Mouse (Mus musculus): Measurements from ENCODE around the gene Gm47841. TPM values are rescaled to one million over a fixed set of nuclear protein-coding genes. Genes with fewer than 3 reads are reported as not detected.

Gene Gm47841
- polyA plus RNA-seq, 1 experiment from 2014 or later: not detected

GRCm38 (mm10) chr15:101054541-101054940 lies 7.3 kb upstream of the Gm47841 start:
- no peaks in the 10 kb centered on the region for H3K9me3 ChIP-seq (ENCODE audit: control insufficient read depth, low read length)
- no peak for ATAC-seq (ENCODE audit: low FRiP score)
- peaks cover 29% of the 10 kb centered on the region for H3K4me1 ChIP-seq (replicated peaks; ENCODE audit: control insufficient read depth, insufficient read depth, low read length)
- DNase-seq (ENCODE audit: low spot score): peak; percentile 38
- H3K27ac ChIP-seq (ENCODE audit: low read depth, low read length): no peak overlapping the region
- peaks cover 19% of the 10 kb centered on the region for H3K27me3 ChIP-seq (ENCODE audit: control insufficient read depth, insufficient read depth, low read length)
- no peak overlapping the region for H3K4me3 ChIP-seq (ENCODE audit: low read depth, low read length)
- no peak overlapping the region for H3K4me2 ChIP-seq (replicated peaks; ENCODE audit: low read depth, low read length)
- H3K9ac ChIP-seq (ENCODE audit: low read depth, low read length): no peak overlapping the region
- peaks cover 3% of the 10 kb centered on the region; the same call in 1 of the 2 replicates for H3K36me3 ChIP-seq (ENCODE audit: control insufficient read depth, insufficient read depth, low read length)
- WGBS: 70% methylated on average over 10 of the region's 10 CpGs

- Histone ChIP-seq H3K9me3 (ENCODE audit: control insufficient read depth, low read length) (no peaks in the 10 kb centered on the region), H3K9ac (ENCODE audit: low read depth, low read length) (peak overlapping the region; percentile 52), H3K27ac (ENCODE audit: low read depth, low read length) (peak overlapping the region; percentile 9; the same call in 1 of the 2 replicates), H3K4me3 (ENCODE audit: low read depth, low read length) (peak overlapping the region; percentile 26), H3K4me2 (replicated peaks; ENCODE audit: low read depth, low read length) (peak overlapping the region; percentile 62), H3K36me3 (ENCODE audit: control insufficient read depth, insufficient read depth, low read length) (peaks cover 3% of the 10 kb centered on the region; the same call in 1 of the 2 replicates), H3K27me3 (ENCODE audit: control insufficient read depth, insufficient read depth, low read length) (peaks cover 19% of the 10 kb centered on the region), H3K4me1 (replicated peaks; ENCODE audit: control insufficient read depth, insufficient read depth, low read length) (peaks cover 26% of the 10 kb centered on the region)
- DNase-seq (ENCODE audit: low spot score) (no peak), ATAC-seq (ENCODE audit: low FRiP score) (no peak)
- WGBS: 8% methylated on average over 54 of the region's 65 CpGs
Observed at GRCm38 (mm10) chr15:101053832-101054459, 6.7 kb upstream of the Gm47841 start.

GRCm38 (mm10) chr15:101052560-101053501 lies 5.6 kb upstream of the Gm47841 start:
- peaks cover 3% of the 10 kb centered on the region; the same call in 1 of the 2 replicates for H3K36me3 ChIP-seq (ENCODE audit: control insufficient read depth, insufficient read depth, low read length)
- no peaks in the 10 kb centered on the region for H3K9me3 ChIP-seq (ENCODE audit: control insufficient read depth, low read length)
- H3K9ac ChIP-seq (ENCODE audit: low read depth, low read length): peak overlapping the region; percentile 52
- H3K27ac ChIP-seq (ENCODE audit: low read depth, low read length): peak overlapping the region; percentile 68
- H3K4me1 ChIP-seq (replicated peaks; ENCODE audit: control insufficient read depth, insufficient read depth, low read length): peaks cover 26% of the 10 kb centered on the region
- peaks cover 19% of the 10 kb centered on the region for H3K27me3 ChIP-seq (ENCODE audit: control insufficient read depth, insufficient read depth, low read length)
- H3K4me2 ChIP-seq (replicated peaks; ENCODE audit: low read depth, low read length): peak overlapping the region; percentile 62
- peak overlapping the region; percentile 26 for H3K4me3 ChIP-seq (ENCODE audit: low read depth, low read length)
- 16% methylated on average over 112 of the region's 120 CpGs for WGBS
- no peak for ATAC-seq (ENCODE audit: low FRiP score)
- DNase-seq (ENCODE audit: low spot score): peak; percentile 79

GRCm38 (mm10) chr15:101051869-101052268 lies 4.7 kb upstream of the Gm47841 start:
- DNase-seq (ENCODE audit: low spot score): no peak
- WGBS: 27% methylated on average over 10 of the region's 10 CpGs
- Histone ChIP-seq H3K36me3 (ENCODE audit: control insufficient read depth, insufficient read depth, low read length) (peaks cover 3% of the 10 kb centered on the region; the same call in 1 of the 2 replicates), H3K4me2 (replicated peaks; ENCODE audit: low read depth, low read length) (no peak overlapping the region), H3K9ac (ENCODE audit: low read depth, low read length) (0 out of 2 replicates have a peak overlapping the region, but pooled peaks have one; percentile 27), H3K4me1 (replicated peaks; ENCODE audit: control insufficient read depth, insufficient read depth, low read length) (peaks cover 30% of the 10 kb centered on the region), H3K9me3 (ENCODE audit: control insufficient read depth, low read length) (no peaks in the 10 kb centered on the region), H3K27me3 (ENCODE audit: control insufficient read depth, insufficient read depth, low read length) (peaks cover 19% of the 10 kb centered on the region), H3K27ac (ENCODE audit: low read depth, low read length) (peak overlapping the region; percentile 68; the same call in 1 of the 2 replicates), H3K4me3 (ENCODE audit: low read depth, low read length) (no peak overlapping the region)
- ATAC-seq (ENCODE audit: low FRiP score): 0 out of 2 replicates have a peak, but pooled peaks have one; percentile 28

GRCm38 (mm10) chr15:101048338-101048896 lies 1.2 kb upstream of the Gm47841 start:
- Histone ChIP-seq H3K4me3 (ENCODE audit: low read depth, low read length) (no peak overlapping the region), H3K27me3 (ENCODE audit: control insufficient read depth, insufficient read depth, low read length) (peaks cover 30% of the 10 kb centered on the region), H3K9ac (ENCODE audit: low read depth, low read length) (no peak overlapping the region), H3K36me3 (ENCODE audit: control insufficient read depth, insufficient read depth, low read length) (peaks cover 3% of the 10 kb centered on the region; the same call in 1 of the 2 replicates), H3K9me3 (ENCODE audit: control insufficient read depth, low read length) (no peaks in the 10 kb centered on the region), H3K4me1 (replicated peaks; ENCODE audit: control insufficient read depth, insufficient read depth, low read length) (peaks cover 23% of the 10 kb centered on the region), H3K4me2 (replicated peaks; ENCODE audit: low read depth, low read length) (no peak overlapping the region), H3K27ac (ENCODE audit: low read depth, low read length) (no peak overlapping the region)
- DNase-seq (ENCODE audit: low spot score) (no peak), ATAC-seq (ENCODE audit: low FRiP score) (no peak)
- 56% methylated on average over 5 of the region's 5 CpGs for WGBS

- H3K36me3 ChIP-seq (ENCODE audit: control insufficient read depth, insufficient read depth, low read length): no peaks in the 10 kb centered on the region
- ATAC-seq (ENCODE audit: low FRiP score) (peak; percentile 46), DNase-seq (ENCODE audit: low spot score) (no peak)
- peak overlapping the region; percentile 41 for H3K4me3 ChIP-seq (ENCODE audit: low read depth, low read length)
- no peaks in the 10 kb centered on the region for H3K9me3 ChIP-seq (ENCODE audit: control insufficient read depth, low read length)
- peak overlapping the region; percentile 66 for H3K9ac ChIP-seq (ENCODE audit: low read depth, low read length)
- peaks cover 24% of the 10 kb centered on the region for H3K27me3 ChIP-seq (ENCODE audit: control insufficient read depth, insufficient read depth, low read length)
- under 1% methylated on average over 69 of the region's 77 CpGs for WGBS
- H3K4me2 ChIP-seq (replicated peaks; ENCODE audit: low read depth, low read length): peak overlapping the region; percentile 99
- H3K4me1 ChIP-seq (replicated peaks; ENCODE audit: control insufficient read depth, insufficient read depth, low read length): peaks cover 10% of the 10 kb centered on the region
- H3K27ac ChIP-seq (ENCODE audit: low read depth, low read length): no peak overlapping the region
Observed at GRCm38 (mm10) chr15:101046527-101047193, 537 bp downstream of the Gm47841 start.

GRCm38 (mm10) chr15:101046039-101046526 lies 1.1 kb downstream of the Gm47841 start:
- peak overlapping the region; percentile 66 for H3K9ac ChIP-seq (ENCODE audit: low read depth, low read length)
- H3K36me3 ChIP-seq (ENCODE audit: control insufficient read depth, insufficient read depth, low read length): no peaks in the 10 kb centered on the region
- DNase-seq (ENCODE audit: low spot score) (no peak), ATAC-seq (ENCODE audit: low FRiP score) (no peak)
- H3K27ac ChIP-seq (ENCODE audit: low read depth, low read length): no peak overlapping the region
- peak overlapping the region; percentile 99 for H3K4me2 ChIP-seq (replicated peaks; ENCODE audit: low read depth, low read length)
- peaks cover 9% of the 10 kb centered on the region for H3K4me1 ChIP-seq (replicated peaks; ENCODE audit: control insufficient read depth, insufficient read depth, low read length)
- no peaks in the 10 kb centered on the region for H3K9me3 ChIP-seq (ENCODE audit: control insufficient read depth, low read length)
- peaks cover 24% of the 10 kb centered on the region for H3K27me3 ChIP-seq (ENCODE audit: control insufficient read depth, insufficient read depth, low read length)
- peak overlapping the region; percentile 41 for H3K4me3 ChIP-seq (ENCODE audit: low read depth, low read length)
- 1% methylated on average over 42 of the region's 43 CpGs for WGBS

GRCm38 (mm10) chr15:101044531-101044930 lies 2.7 kb downstream of the Gm47841 start:
- peaks cover 26% of the 10 kb centered on the region for H3K27me3 ChIP-seq (ENCODE audit: control insufficient read depth, insufficient read depth, low read length)
- no peak overlapping the region for H3K9ac ChIP-seq (ENCODE audit: low read depth, low read length)
- peaks cover 11% of the 10 kb centered on the region for H3K4me1 ChIP-seq (replicated peaks; ENCODE audit: control insufficient read depth, insufficient read depth, low read length)
- DNase-seq (ENCODE audit: low spot score) (no peak), ATAC-seq (ENCODE audit: low FRiP score) (no peak)
- no peak overlapping the region for H3K4me2 ChIP-seq (replicated peaks; ENCODE audit: low read depth, low read length)
- H3K4me3 ChIP-seq (ENCODE audit: low read depth, low read length): no peak overlapping the region
- no peak overlapping the region for H3K27ac ChIP-seq (ENCODE audit: low read depth, low read length)
- 41% methylated on average over 6 of the region's 6 CpGs for WGBS
- no peaks in the 10 kb centered on the region for H3K9me3 ChIP-seq (ENCODE audit: control insufficient read depth, low read length)
- H3K36me3 ChIP-seq (ENCODE audit: control insufficient read depth, insufficient read depth, low read length): no peaks in the 10 kb centered on the region; the same call in 1 of the 2 replicates
